Comparison of ENCODE assay signal across 8 mouse cellular contexts in genomic region chr13:113617891-113618823, GRCm38 (mm10). TPM values are rescaled to one million over a fixed set of nuclear protein-coding genes. Genes with fewer than 3 reads are reported as not detected.
DNase-seq lines count a peak whose midpoint lies in the region; ATAC-seq and TF ChIP-seq lines count a peak whose summit lies in the region.

Gene Snx18, minus strand, starts transcription at chr13:113618564.

- TF ChIP-seq EP300 in CH12.LX (IDR thresholded peaks at IDR 0.05; ENCODE audit: low read length) = no peak

- TF ChIP-seq POLR2A in CH12.LX (IDR thresholded peaks at IDR 0.05; ENCODE audit: low read depth, low read length) = peak; percentile 82

- peak in 1 of 2 experiments; percentile 98; a peak in 2 of 4 replicates for TF ChIP-seq CTCF in CH12.LX (conservative IDR thresholded peaks at IDR 0.05 in 1 of 2, IDR thresholded peaks at IDR 0.05 in 1 of 2; ENCODE audit: low read depth in 2 of 2, low read length in 2 of 2)

- in situ Hi-C loops in CH12.LX (cut with MboI; ENCODE audit: low pct_ligation_motif_present, low pct_unique_long_range_greater_than_20kb, low sequenced_read_pairs) = loop anchor here (10.0 kb wide), 1 partner anchor 273 kb away; no protein-coding TSS in a partner anchor

- H3K79me2 ChIP-seq in CH12.LX (replicated peaks; ENCODE audit: control insufficient read depth, extremely low read depth, insufficient read depth, poor library complexity, severe bottlenecking) = peaks cover 19% of the 10 kb centered on the region; the same call in 1 of the 2 replicates

- peaks cover 0 to 13% of the 10 kb centered on the region in 2 experiments for H3K36me3 ChIP-seq in CH12.LX (replicated peaks in 1 of 2; ENCODE audit: control insufficient read depth in 1 of 2, insufficient read depth in 1 of 2, low read length in 1 of 2)
- H3K36me3 ChIP-seq in forebrain, embryonic 11.5 days (ENCODE audit: control insufficient read depth, insufficient read depth, low read length) = no peaks in the 10 kb centered on the region
- H3K36me3 ChIP-seq in heart, embryonic 15.5 days = no peaks in the 10 kb centered on the region
- 0 out of 2 replicates have a peak, but pooled peaks cover 5% of the 10 kb centered on the region for H3K36me3 ChIP-seq in liver, embryonic 13.5 days
- H3K36me3 ChIP-seq in stomach, embryonic 14.5 days (ENCODE audit: control insufficient read depth, insufficient read depth, low read length) = peaks cover 3% of the 10 kb centered on the region; the same call in 1 of the 2 replicates

- H3K4me2 ChIP-seq in CH12.LX (ENCODE audit: insufficient read depth, low read depth, poor library complexity, severe bottlenecking) = peak within 1 kb of the TSS; percentile 40
- peak within 1 kb of the TSS; percentile 93 for H3K4me2 ChIP-seq in forebrain, embryonic 11.5 days (ENCODE audit: low read depth, low read length, severe bottlenecking)
- H3K4me2 ChIP-seq in heart, embryonic 15.5 days = peak within 1 kb of the TSS; percentile 84
- H3K4me2 ChIP-seq in liver, embryonic 13.5 days = peak within 1 kb of the TSS; percentile 86
- H3K4me2 ChIP-seq in stomach, embryonic 14.5 days (replicated peaks; ENCODE audit: low read depth, low read length) = peak within 1 kb of the TSS; percentile 94

- peak within 1 kb of the TSS; percentile 55 to 72 (median 57) for H3K4me3 ChIP-seq in CH12.LX (replicated peaks in 1 of 3; ENCODE audit: low read depth in 2 of 3, low read length in 2 of 3, poor library complexity in 1 of 3)
- H3K4me3 ChIP-seq in forebrain, embryonic 11.5 days (ENCODE audit: low read depth, low read length) = peak within 1 kb of the TSS; percentile 78
- H3K4me3 ChIP-seq in heart, embryonic 15.5 days = peak within 1 kb of the TSS; percentile 91
- peak within 1 kb of the TSS; percentile 74 for H3K4me3 ChIP-seq in liver, embryonic 13.5 days (replicated peaks)
- H3K4me3 ChIP-seq in stomach, embryonic 14.5 days (ENCODE audit: low read depth, low read length) = peak within 1 kb of the TSS; percentile 63

- H3K9me3 ChIP-seq in CH12.LX (replicated peaks; ENCODE audit: low read length) = peaks cover 10% of the 10 kb centered on the region
- no peaks in the 10 kb centered on the region for H3K9me3 ChIP-seq in forebrain, embryonic 11.5 days (ENCODE audit: control insufficient read depth, low read length)
- no peaks in the 10 kb centered on the region for H3K9me3 ChIP-seq in heart, embryonic 15.5 days (replicated peaks)
- H3K9me3 ChIP-seq in liver, embryonic 13.5 days (replicated peaks) = no peaks in the 10 kb centered on the region
- no peaks in the 10 kb centered on the region for H3K9me3 ChIP-seq in stomach, embryonic 14.5 days (ENCODE audit: control insufficient read depth, low read depth, low read length)

- no peaks in the 10 kb centered on the region for H3K27me3 ChIP-seq in CH12.LX (replicated peaks)
- no peaks in the 10 kb centered on the region for H3K27me3 ChIP-seq in forebrain, embryonic 11.5 days (ENCODE audit: control insufficient read depth, insufficient read depth, low read length)
- H3K27me3 ChIP-seq in heart, embryonic 15.5 days = no peaks in the 10 kb centered on the region
- H3K27me3 ChIP-seq in liver, embryonic 13.5 days = peaks cover 13% of the 10 kb centered on the region
- H3K27me3 ChIP-seq in stomach, embryonic 14.5 days (ENCODE audit: control insufficient read depth, insufficient read depth, low read length) = no peaks in the 10 kb centered on the region

- WGBS in forebrain, embryonic 11.5 days = under 1% methylated on average over 112 of the region's 119 CpGs
- under 1% methylated on average over 119 of the region's 119 CpGs for WGBS in heart, embryonic 15.5 days
- under 1% methylated on average over 118 of the region's 119 CpGs for WGBS in liver, embryonic 13.5 days (ENCODE audit: insufficient replicate concordance)
- under 1% methylated on average over 110 of the region's 119 CpGs for WGBS in stomach, embryonic 14.5 days

- H3K9ac ChIP-seq in CH12.LX (ENCODE audit: insufficient read depth, low read depth) = peak within 1 kb of the TSS; percentile 66; the same call in 1 of the 2 replicates
- H3K9ac ChIP-seq in forebrain, embryonic 11.5 days (ENCODE audit: low read length) = peak within 1 kb of the TSS; percentile 80
- peak within 1 kb of the TSS; percentile 97 for H3K9ac ChIP-seq in heart, embryonic 15.5 days
- peak within 1 kb of the TSS; percentile 83 for H3K9ac ChIP-seq in liver, embryonic 13.5 days
- peak within 1 kb of the TSS; percentile 90 for H3K9ac ChIP-seq in stomach, embryonic 14.5 days (replicated peaks; ENCODE audit: low read depth, low read length)

- no peak within 1 kb of the TSS for H3K27ac ChIP-seq in CH12.LX (ENCODE audit: insufficient read depth, low read depth)
- H3K27ac ChIP-seq in forebrain, embryonic 11.5 days (ENCODE audit: low read depth, low read length) = peak within 1 kb of the TSS; percentile 59
- peak within 1 kb of the TSS; percentile 93 for H3K27ac ChIP-seq in heart, embryonic 15.5 days
- H3K27ac ChIP-seq in liver, embryonic 13.5 days = peak within 1 kb of the TSS; percentile 75
- peak within 1 kb of the TSS; percentile 82 for H3K27ac ChIP-seq in stomach, embryonic 14.5 days (ENCODE audit: low read length)

- ATAC-seq in forebrain, embryonic 11.5 days (replicated peaks; ENCODE audit: low FRiP score) = peak; percentile 93
- ATAC-seq in heart, embryonic 15.5 days (replicated peaks; ENCODE audit: insufficient number of reproducible peaks, insufficient read depth, low FRiP score, low read depth) = peak; percentile 83
- ATAC-seq in liver, embryonic 13.5 days (ENCODE audit: low read depth) = peak; percentile 85
- ATAC-seq in stomach, embryonic 14.5 days (ENCODE audit: insufficient number of reproducible peaks, insufficient read depth, low FRiP score, low read depth) = peak; percentile 92

- H3K4me1 ChIP-seq in CH12.LX (ENCODE audit: control insufficient read depth in 1 of 2, insufficient read depth in 2 of 2) = peaks cover 11 to 36% of the 10 kb centered on the region in 2 experiments
- peaks cover 27% of the 10 kb centered on the region for H3K4me1 ChIP-seq in forebrain, embryonic 11.5 days (replicated peaks; ENCODE audit: control insufficient read depth, insufficient read depth, low read length)
- peaks cover 42% of the 10 kb centered on the region for H3K4me1 ChIP-seq in heart, embryonic 15.5 days (replicated peaks)
- peaks cover 57% of the 10 kb centered on the region for H3K4me1 ChIP-seq in liver, embryonic 13.5 days (replicated peaks)
- peaks cover 36% of the 10 kb centered on the region for H3K4me1 ChIP-seq in stomach, embryonic 14.5 days (ENCODE audit: control insufficient read depth, insufficient read depth, low read length)

- DNase-seq in CH12.LX (ENCODE audit: extremely low read depth) = peak; percentile 87
- DNase-seq in c-Kit-positive CD71-positive TER-119-negative erythroid progenitor cells, embryonic 14.5 days (ENCODE audit: low read depth) = peak; percentile 85
- peak; percentile 96 for DNase-seq in forebrain, embryonic 11.5 days (ENCODE audit: low spot score)
- peak; percentile 93 to 97 for DNase-seq in kidney, postnatal 25 days
- peak; percentile 77 for DNase-seq in liver, embryonic 13.5 days
- peak; percentile 81 to 88 for DNase-seq in natural killer cell, adult 2 months (ENCODE audit: low spot score in 2 of 2)

- peak; percentile 99 for TF ChIP-seq RAD21 in CH12.LX (IDR thresholded peaks at IDR 0.05; ENCODE audit: low read depth, low read length)

- dilution Hi-C loops in CH12.LX (cut with MboI; ENCODE audit: extremely low pct_ligation_motif_present, extremely low pct_unique_long_range_greater_than_20kb, low sequenced_read_pairs) = no loop called here

TF ChIP-seq in CH12.LX, 34 proteins besides CTCF, POLR2A, EP300 and RAD21 (continues in another document):
- peak; percentile 86 for TF ChIP-seq USF1 (IDR thresholded peaks at IDR 0.05; ENCODE audit: low read depth, low read length)
- peak; percentile 52 for TF ChIP-seq NRF1 (IDR thresholded peaks at IDR 0.05; ENCODE audit: low read depth, low read length)
- peak; percentile 97 for TF ChIP-seq MAX (IDR thresholded peaks at IDR 0.05; ENCODE audit: low read length)
- peak; percentile 94 for TF ChIP-seq BHLHE40 (IDR thresholded peaks at IDR 0.05; ENCODE audit: low read depth, low read length)
- peak; percentile 88 for TF ChIP-seq ZMIZ1 (IDR thresholded peaks at IDR 0.05; ENCODE audit: low read depth, low read length)
- TF ChIP-seq E2F4 (IDR thresholded peaks at IDR 0.05; ENCODE audit: insufficient replicate concordance, low read depth, low read length) = no peak
- TF ChIP-seq JUND (conservative IDR thresholded peaks at IDR 0.05; ENCODE audit: low read depth, low read length) = no peak
- peak; percentile 92 for TF ChIP-seq TCF12 (IDR thresholded peaks at IDR 0.05; ENCODE audit: low read depth, low read length)
- no peak for TF ChIP-seq CHD2 (IDR thresholded peaks at IDR 0.05; ENCODE audit: low read length)
- TF ChIP-seq TBP (conservative IDR thresholded peaks at IDR 0.05; ENCODE audit: low read depth, low read length) = no peak
- TF ChIP-seq USF2 (conservative IDR thresholded peaks at IDR 0.05; ENCODE audit: low read depth, low read length) = peak; percentile 45
- peak; percentile 97 for TF ChIP-seq MYC (IDR thresholded peaks at IDR 0.05; ENCODE audit: low read depth, low read length)
- no peak for TF ChIP-seq POLR2AphosphoS2 (IDR thresholded peaks at IDR 0.05; ENCODE audit: low read depth, low read length)
- no peak for TF ChIP-seq CHD1 (IDR thresholded peaks at IDR 0.05; ENCODE audit: low read depth, low read length)
- TF ChIP-seq PAX5 (IDR thresholded peaks at IDR 0.05; ENCODE audit: low read length) = no peak
- TF ChIP-seq RCOR1 (conservative IDR thresholded peaks at IDR 0.05; ENCODE audit: low read depth, low read length) = no peak
- peak; percentile 97 for TF ChIP-seq SIN3A (IDR thresholded peaks at IDR 0.05; ENCODE audit: low read length)
- TF ChIP-seq UBTF (IDR thresholded peaks at IDR 0.05; ENCODE audit: low read depth, low read length) = peak; percentile 44
- peak; percentile 64; the same call in 1 of the 2 replicates for TF ChIP-seq KAT2A (IDR thresholded peaks at IDR 0.05; ENCODE audit: insufficient replicate concordance, low read length)
- TF ChIP-seq MAFK (IDR thresholded peaks at IDR 0.05; ENCODE audit: insufficient replicate concordance, low read length) = no peak
- TF ChIP-seq MXI1 (IDR thresholded peaks at IDR 0.05; ENCODE audit: low read depth, low read length) = peak; percentile 96
- no peak; the same call in 1 of the 2 replicates for TF ChIP-seq GABPA (IDR thresholded peaks at IDR 0.05; ENCODE audit: insufficient replicate concordance, low read depth, low read length)

RNA-seq across cellular contexts. Expression of gene Snx18, which starts in this region (rescaled TPM):
- total RNA-seq in CH12.LX (2012; rRNA removed) (9.1 and 9.5 TPM in 2 replicates), CH12.LX (2014; rRNA removed) (11.6 and 12.6 TPM in 2 replicates)
- 6.4 and 7.0 TPM in 2 replicates for polyA plus RNA-seq in CH12.LX (2012; ENCODE audit: insufficient read length, low read depth)
- polyA plus RNA-seq in forebrain, embryonic 11.5 days (2014; fragmentation: Nextera tagmentation; extraction: Ambion mirVana) = 18.7 and 21.1 TPM in 2 replicates
- 14.2 and 17.6 TPM in 2 replicates for polyA plus RNA-seq in heart, embryonic 15.5 days (2015; fragmentation: Nextera tagmentation; extraction: Ambion mirVana)
- 4.7 and 5.5 TPM in 2 replicates for polyA plus RNA-seq in liver, embryonic 13.5 days (2015; fragmentation: Nextera tagmentation; extraction: Ambion mirVana)
- polyA plus RNA-seq in stomach, embryonic 14.5 days (2014; fragmentation: Nextera tagmentation; extraction: Ambion mirVana) = 28.1 and 30.2 TPM in 2 replicates

Comparison
In these comparisons a context has a peak if more than half of its experiments do, and no peak if none do; other contexts are left out.
1. H3K4me2 ChIP-seq: peak in every context shown above with its lines; median percentile 94 in stomach, embryonic 14.5 days; 93 in forebrain, embryonic 11.5 days; 86 in liver, embryonic 13.5 days; 84 in heart, embryonic 15.5 days; 40 in CH12.LX.